Mouse (Mus musculus) E14TG2a.4 (cell line): ENCODE measurements around the gene Pipox.

ENCODE experiments used
- CTCF ChIP-seq: conservative IDR thresholded peaks from 2 replicates; pipeline ENCODE4 v1.5.1; 2014; ENCODE audit warnings: low read length
- NANOG ChIP-seq: IDR thresholded peaks from 2 replicates; pipeline ENCODE4 v1.6.1; 2014; ENCODE audit warnings: borderline replicate concordance, low read length, mixed read lengths

DNA sequence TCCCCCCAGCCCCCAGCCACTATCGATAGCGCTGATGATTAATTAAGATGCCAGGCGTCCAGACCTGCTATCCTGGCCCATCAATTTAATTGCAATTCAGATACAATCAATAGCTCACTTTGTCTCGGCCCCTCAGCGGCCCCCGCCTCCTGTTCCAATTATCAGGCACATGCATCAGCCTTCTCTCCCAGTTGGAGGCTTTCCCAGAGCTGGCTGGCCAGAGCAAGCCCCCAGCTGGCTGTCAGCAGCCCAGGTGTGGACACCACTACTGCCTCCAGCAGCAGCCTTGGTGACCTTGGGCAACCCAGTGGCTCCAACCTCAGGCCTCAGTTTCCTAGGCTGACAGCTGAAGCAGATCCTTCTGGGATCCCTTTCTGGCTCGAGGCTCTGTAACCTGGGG lies 63.0 kb downstream of the Pipox start:
- TF ChIP-seq CTCF, result no peak
- TF ChIP-seq NANOG, result no peak
